Mouse (Mus musculus) neural tube, embryonic 10.5 days (tissue): ENCODE results near the gene Stx18.

Experiments
- DNase-seq: peaks from one replicate; pipeline ENCODE4 v3.0.0-alpha.2; 2017; ENCODE audit warnings: low spot score; ENCODE audit errors: extremely low spot score

The Stx18 gene

GRCm38 (mm10) chr5:38078575-38078974 is 40.0 kb downstream of the Stx18 start:
- no peak for DNase-seq

- no peak for DNase-seq
Observed at GRCm38 (mm10) chr5:38080472-38080871, 41.9 kb downstream of the Stx18 start.

GRCm38 (mm10) chr5:38082589-38082988 is 44.0 kb downstream of the Stx18 start:
- DNase-seq = no peak

GRCm38 (mm10) chr5:38083362-38083761 is 44.8 kb downstream of the Stx18 start:
- no peak for DNase-seq

- DNase-seq = no peak
Observed at GRCm38 (mm10) chr5:38084616-38085015, 46.1 kb downstream of the Stx18 start.

- DNase-seq = peak; percentile 67
Observed at GRCm38 (mm10) chr5:38085561-38086392, 47.2 kb downstream of the Stx18 start.

GRCm38 (mm10) chr5:38090111-38090510 is 51.6 kb downstream of the Stx18 start:
- DNase-seq = no peak

- no peak for DNase-seq
Observed at GRCm38 (mm10) chr5:38090581-38090980, 52.0 kb downstream of the Stx18 start.

GRCm38 (mm10) chr5:38091046-38091965 is 52.8 kb downstream of the Stx18 start:
- DNase-seq = no peak

- DNase-seq = no peak
Observed at GRCm38 (mm10) chr5:38091966-38092304, 53.4 kb downstream of the Stx18 start.

- DNase-seq = no peak
Observed at GRCm38 (mm10) chr5:38094331-38094730, 55.8 kb downstream of the Stx18 start.

- DNase-seq = no peak
Observed at GRCm38 (mm10) chr5:38097501-38098093, 59.1 kb downstream of the Stx18 start.

- no peak for DNase-seq
Observed at GRCm38 (mm10) chr5:38099139-38099676, 60.7 kb downstream of the Stx18 start.

GRCm38 (mm10) chr5:38102945-38103344 is 64.4 kb downstream of the Stx18 start:
- DNase-seq = no peak

GRCm38 (mm10) chr5:38106080-38106697 is 67.6 kb downstream of the Stx18 start:
- no peak for DNase-seq

- DNase-seq = no peak
Observed at GRCm38 (mm10) chr5:38106807-38107206, 68.3 kb downstream of the Stx18 start.

GRCm38 (mm10) chr5:38114526-38114925 is 76.0 kb downstream of the Stx18 start:
- DNase-seq = no peak

GRCm38 (mm10) chr5:38117056-38117455 is 78.5 kb downstream of the Stx18 start:
- no peak for DNase-seq

GRCm38 (mm10) chr5:38119268-38119667 is 80.7 kb downstream of the Stx18 start:
- no peak for DNase-seq

- no peak for DNase-seq
Observed at GRCm38 (mm10) chr5:38121699-38122098, 83.2 kb downstream of the Stx18 start.
